Mouse (Mus musculus) stomach, postnatal 0 days (tissue): ENCODE data around the gene Nt5dc3.

Source experiments
- CTCF ChIP-seq: IDR thresholded peaks from 2 replicates; pipeline ENCODE4 v1.5.1; 2016; ENCODE audit warnings: antibody characterized with exemption, low read depth, mild to moderate bottlenecking, moderate library complexity
- EP300 ChIP-seq: optimal IDR thresholded peaks from 2 replicates; pipeline ENCODE3; 2016; ENCODE audit warnings: antibody characterized with exemption

GRCm38 (mm10) chr10:86783561-86783960, 4.8 kb downstream of the Nt5dc3 start:
- TF ChIP-seq EP300 (no peak), CTCF (no peak)
